Mouse (Mus musculus): ENCODE results near the gene Apmap. TPM values are rescaled to one million over a fixed set of nuclear protein-coding genes. Genes with fewer than 3 reads are reported as not detected.

Apmap gene
- 115 and 122 TPM in 2 replicates for total RNA-seq (2021)
- long read RNA-seq, transcript Apmap-201 (9 exons, 2,235 nt), result major isoform, 100 of 124 reads
- long read RNA-seq, partial matches to known transcripts, result 16 of 124 reads
- long read RNA-seq, other reads (novel, unspliced or antisense), result 8 of 124 reads

DNA sequence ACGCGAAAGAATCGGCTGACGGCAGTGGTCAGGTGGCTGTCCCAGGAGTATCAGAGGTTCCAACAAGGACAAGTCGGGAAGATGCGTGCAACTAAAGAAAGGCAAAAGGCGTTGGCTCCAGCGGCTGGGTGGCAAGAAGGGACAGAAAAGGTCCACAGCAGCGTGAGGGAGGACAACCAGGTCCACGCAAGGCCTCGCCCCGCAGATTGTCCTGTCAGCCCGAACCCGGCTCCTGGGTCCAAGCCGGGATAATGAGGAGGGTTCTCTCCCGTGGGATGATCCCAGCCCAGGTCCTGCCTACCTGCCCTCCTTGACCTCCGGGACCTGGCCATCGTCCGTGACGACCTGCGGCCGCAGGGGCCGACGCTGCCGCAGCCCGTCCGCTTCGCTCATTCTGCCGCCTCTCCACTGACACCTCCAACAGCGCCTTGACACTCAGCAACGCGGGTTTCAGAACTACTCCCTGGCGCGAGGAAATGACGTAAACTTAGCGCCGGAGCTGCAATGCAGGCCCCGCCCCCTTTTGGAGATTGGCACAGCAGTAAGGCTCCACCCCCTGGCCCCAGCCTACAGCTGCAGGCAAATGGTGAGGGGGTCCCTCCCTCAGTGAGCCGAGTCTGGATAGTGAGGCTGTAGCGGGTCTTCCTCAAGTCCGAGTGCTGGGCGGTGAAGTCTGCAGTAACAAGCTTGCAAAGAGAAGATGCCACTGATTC, at the start of gene Apmap:
Gene Apmap (minus strand): TSS at position 481 of the 713 bp plus-strand sequence.
- peak; percentile 96 for DNase-seq

- DNase-seq, result no peak
Observed at GRCm38 (mm10) chr2:150656975-150657768, 48.8 kb upstream of the Apmap start.

- no peak for DNase-seq
Observed at GRCm38 (mm10) chr2:150656112-150656511, 47.7 kb upstream of the Apmap start.

DNA sequence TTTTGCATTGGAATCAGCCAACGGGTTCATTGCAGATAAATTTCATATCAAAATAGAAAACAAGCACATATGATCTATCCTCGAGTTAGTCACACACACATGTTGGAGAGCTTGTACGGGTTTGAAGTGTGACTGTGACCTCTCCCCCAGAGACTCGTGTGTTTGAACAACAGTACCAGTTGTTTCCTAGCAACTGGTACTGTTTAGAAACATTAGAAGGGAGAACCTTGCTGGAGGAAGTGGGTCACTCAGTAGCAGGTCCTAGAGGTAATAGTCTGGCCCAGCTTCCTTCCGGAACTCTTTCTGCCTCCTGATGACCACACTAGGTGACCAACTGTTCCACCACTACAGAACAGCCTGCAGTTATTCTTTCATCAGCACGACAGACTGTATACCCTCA, 46.9 kb upstream of the Apmap start:
- no peak for DNase-seq

DNA sequence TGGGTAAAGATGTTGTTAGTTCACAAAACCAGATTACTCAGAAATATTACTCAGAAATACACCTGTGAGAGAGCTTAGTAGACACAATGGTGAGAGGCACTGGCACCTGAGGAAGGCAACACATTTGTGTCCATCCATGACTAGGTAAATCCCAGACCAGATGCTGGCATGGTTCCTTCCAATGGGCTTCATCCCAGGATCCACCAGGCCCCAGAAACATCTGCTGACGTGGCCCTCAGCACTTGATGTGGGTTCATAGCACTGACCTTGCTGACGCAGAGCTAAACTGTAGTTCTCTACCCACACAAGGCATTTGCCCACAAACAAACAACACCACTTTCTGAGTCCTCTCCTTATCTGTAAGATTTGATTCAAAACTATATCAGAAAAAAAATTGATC, 46.4 kb upstream of the Apmap start:
- DNase-seq, result no peak

- DNase-seq, result no peak
Observed at GRCm38 (mm10) chr2:150651366-150651765, 43.0 kb upstream of the Apmap start.

- DNase-seq, result no peak
Observed at GRCm38 (mm10) chr2:150650511-150651074, 42.2 kb upstream of the Apmap start.

DNA sequence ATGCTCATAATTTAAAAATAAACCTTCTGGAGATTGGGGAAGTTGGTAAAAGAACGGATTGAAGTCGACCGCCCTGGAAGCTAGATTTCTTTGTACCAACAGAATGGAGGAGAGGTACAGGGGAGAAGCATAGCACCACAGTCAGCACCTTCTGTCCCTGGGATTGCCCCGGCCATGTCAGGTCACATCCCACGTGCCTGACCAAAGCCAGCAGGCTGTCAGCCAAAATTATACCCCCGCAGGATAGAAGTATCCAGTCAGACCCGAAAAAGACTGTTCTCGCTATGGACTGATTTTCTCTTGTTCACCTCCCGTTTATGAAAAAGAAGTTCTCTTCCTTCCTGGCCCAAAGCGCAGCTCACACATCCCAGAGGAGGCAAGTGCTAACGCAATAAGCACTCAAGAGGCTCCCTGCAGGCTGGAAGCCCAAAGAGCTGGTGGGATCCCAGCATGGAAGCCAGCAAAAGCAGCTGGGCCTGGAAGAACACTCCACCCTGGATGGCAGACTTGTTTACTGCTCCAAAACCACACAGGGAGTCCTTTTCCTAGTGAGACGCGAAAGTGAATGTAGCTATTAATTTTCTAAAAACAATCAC, 40.0 kb upstream of the Apmap start:
- DNase-seq, result no peak

- DNase-seq, result no peak
Observed at GRCm38 (mm10) chr2:150647681-150648299, 39.4 kb upstream of the Apmap start.

GRCm38 (mm10) chr2:150646411-150647121, 38.2 kb upstream of the Apmap start:
- DNase-seq, result no peak

- no peak for DNase-seq
Observed at GRCm38 (mm10) chr2:150645225-150645624, 36.9 kb upstream of the Apmap start.

DNA sequence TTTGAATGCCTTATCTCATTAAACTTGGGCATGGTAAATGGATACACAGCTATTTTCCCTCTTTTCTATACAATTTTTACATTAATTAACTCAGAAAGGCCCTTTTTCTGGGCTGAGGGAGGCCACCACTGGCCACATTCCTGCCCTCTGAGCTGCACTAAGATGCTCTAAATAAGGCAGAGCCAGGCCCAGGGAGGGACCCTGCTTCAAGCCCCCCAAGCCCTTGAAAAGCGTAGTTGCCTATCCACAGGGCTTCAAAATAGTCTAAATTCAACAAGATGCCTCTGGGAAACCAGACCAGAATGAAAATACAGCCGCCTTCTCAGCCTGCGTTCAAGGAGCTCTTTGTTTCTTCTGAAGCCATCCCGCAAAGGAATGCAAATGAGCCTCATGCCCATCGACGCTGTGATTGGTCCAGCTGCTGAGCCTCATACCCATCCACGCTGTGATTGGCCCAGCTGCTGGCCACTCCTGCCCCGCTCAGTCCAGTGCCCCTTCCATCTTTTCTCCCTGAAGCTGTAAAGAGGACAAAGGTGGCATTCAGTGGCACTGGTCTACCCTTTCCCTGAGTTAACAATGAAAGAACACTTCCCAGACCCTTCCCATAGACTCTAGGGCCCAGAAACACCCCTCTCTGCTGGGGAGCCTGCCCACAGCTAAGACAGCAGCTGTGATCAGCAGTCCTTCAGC, 35.5 kb upstream of the Apmap start:
- DNase-seq, result no peak

DNA sequence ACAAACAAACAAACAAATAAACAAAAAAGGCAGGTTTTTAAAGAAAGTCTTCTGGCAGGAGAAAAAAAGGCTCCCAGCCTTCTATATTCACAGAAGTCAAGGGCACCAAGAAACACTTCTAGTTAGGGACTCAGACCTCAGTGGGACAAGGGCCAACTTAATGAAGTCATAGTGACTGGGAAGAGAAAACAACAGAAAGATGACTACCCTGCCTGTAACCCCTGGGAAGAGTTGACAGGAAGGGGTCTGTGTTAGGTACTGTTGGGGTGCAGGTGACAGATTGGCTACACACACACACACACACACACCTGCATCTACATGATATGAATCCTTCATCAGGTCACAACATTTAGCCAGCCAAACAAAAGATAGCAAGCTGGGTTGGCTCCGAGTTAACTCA, 34.8 kb upstream of the Apmap start:
- DNase-seq, result no peak

DNA sequence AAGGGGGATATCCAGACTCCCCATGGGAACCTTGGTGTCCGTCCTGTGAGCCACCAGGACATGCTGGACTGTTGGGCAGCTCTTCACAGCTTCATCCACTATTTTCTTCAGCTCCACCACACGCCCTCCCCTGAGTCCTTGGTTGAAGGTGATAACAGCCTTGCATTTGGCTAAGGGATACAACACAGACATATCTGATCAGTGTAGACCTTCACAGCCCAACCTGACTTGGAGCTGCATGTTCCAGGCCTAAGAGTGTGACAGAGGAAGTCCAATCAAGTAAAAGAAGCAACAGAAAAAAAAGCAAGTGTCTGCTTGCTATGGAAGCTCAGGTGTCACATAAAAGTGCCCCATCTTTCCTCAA, 30.0 kb upstream of the Apmap start:
- DNase-seq, result no peak

DNA sequence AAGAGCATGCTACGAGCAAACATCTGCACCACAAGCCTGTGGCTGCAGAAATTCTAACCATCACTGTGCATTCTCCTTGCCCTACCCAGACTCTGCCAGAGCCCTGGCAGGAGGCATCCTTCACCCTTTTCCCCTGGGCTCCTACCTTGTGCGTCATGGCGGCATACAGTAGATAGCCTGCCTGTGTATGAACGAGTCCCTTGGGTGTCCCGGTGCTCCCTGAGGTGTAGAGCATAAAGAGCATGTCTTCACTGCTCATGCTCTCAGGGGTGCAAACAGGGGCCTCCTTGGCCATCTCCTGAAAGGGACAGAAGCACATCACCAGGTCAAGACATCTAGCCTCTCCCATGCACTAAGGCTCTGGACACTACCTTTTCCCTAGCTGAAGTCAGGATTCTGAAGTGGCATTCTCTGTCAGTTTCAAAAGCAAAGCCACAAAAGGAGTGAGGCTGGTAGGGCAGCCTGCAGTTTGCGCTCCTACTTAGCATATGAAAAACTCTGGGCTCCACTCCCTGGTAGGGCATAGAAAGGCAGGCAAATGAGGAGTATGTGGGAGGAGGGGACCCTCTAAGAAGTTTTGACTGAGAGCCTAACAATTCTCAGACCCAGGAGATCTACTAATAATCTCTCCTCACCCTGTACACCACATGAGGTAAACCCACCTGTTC, 29.5 kb upstream of the Apmap start:
- DNase-seq, result no peak

GRCm38 (mm10) chr2:150635877-150636446, 27.6 kb upstream of the Apmap start:
- DNase-seq, result no peak

- no peak for DNase-seq
Observed at GRCm38 (mm10) chr2:150629255-150629654, 20.9 kb upstream of the Apmap start.

GRCm38 (mm10) chr2:150627140-150627539, 18.8 kb upstream of the Apmap start:
- no peak for DNase-seq

DNA sequence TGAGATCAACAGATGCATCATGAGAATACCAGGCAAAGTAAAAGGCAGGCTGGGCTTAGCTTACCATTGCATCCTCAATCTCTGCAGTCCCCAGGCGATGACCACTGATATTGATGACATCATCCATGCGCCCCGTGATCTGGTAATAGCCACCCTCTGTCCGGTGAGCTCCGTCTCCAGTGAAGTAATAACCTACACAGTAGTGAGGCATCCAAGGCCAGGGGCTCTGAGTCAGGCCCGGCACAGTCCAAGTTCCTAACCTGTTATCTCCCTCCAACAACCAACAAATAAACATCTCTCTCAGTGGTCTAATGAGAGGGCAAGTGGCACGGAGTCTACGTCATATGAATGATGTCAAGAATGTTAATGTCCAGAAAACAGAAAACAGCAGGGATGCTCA, 16.6 kb upstream of the Apmap start:
- peak; percentile 50 for DNase-seq

GRCm38 (mm10) chr2:150623957-150624356, 15.6 kb upstream of the Apmap start:
- no peak for DNase-seq
